Mouse (Mus musculus) lung, postnatal 0 days (tissue): ENCODE measurements around the gene Cdk17. TPM values are rescaled to one million over a fixed set of nuclear protein-coding genes. Genes with fewer than 3 reads are reported as not detected.

ENCODE experiments used
- ATAC-seq: fragments of 200-750 bp; cut with Nextera tagmentation; 2 replicates; pipeline ENCODE4 v1.8.0; 2017; ENCODE audit warnings: moderate library complexity
- DNase-seq: peaks from one replicate; pipeline ENCODE4 v3.0.0-alpha.2; 2016; ENCODE audit warnings: low spot score
- H3K27ac ChIP-seq: fragments of 300-500 bp; sonication (generic); 2 replicates; pipeline ENCODE4 v1.5.1; 2014; ENCODE audit warnings: antibody characterized with exemption, mild to moderate bottlenecking, low read length, mixed read lengths
- H3K27me3 ChIP-seq: fragments of 300-500 bp; sonication (generic); replicated peaks from 2 replicates; pipeline ENCODE4 v1.6.1; 2014; ENCODE audit warnings: low read length, mixed read lengths; ENCODE audit not compliant: insufficient read depth
- H3K36me3 ChIP-seq: fragments of 300-500 bp; sonication (generic); 2 replicates; pipeline ENCODE4 v1.6.1; 2014; ENCODE audit warnings: low read length, mixed read lengths; ENCODE audit not compliant: insufficient read depth
- H3K4me1 ChIP-seq: fragments of 300-500 bp; sonication (generic); 2 replicates; pipeline ENCODE4 v1.6.1; 2014; ENCODE audit warnings: antibody characterized with exemption, low read depth, low read length, mixed read lengths; ENCODE audit not compliant: insufficient read depth
- H3K4me2 ChIP-seq: fragments of 300-500 bp; sonication (generic); replicated peaks from 2 replicates; pipeline ENCODE4 v1.6.1; 2014; ENCODE audit warnings: low read depth, mild to moderate bottlenecking, low read length, moderate library complexity, mixed read lengths
- H3K4me3 ChIP-seq: fragments of 300-500 bp; sonication (generic); 2 replicates; pipeline ENCODE4 v1.5.1; 2014; ENCODE audit warnings: low read depth, low read length
- H3K9ac ChIP-seq: fragments of 300-500 bp; sonication (generic); replicated peaks from 2 replicates; pipeline ENCODE4 v1.6.1; 2014; ENCODE audit warnings: low read depth, mild to moderate bottlenecking
- H3K9me3 ChIP-seq: fragments of 300-500 bp; sonication (generic); 2 replicates; pipeline ENCODE4 v1.6.1; 2016; ENCODE audit warnings: low read length, mixed read lengths
- CTCF ChIP-seq: IDR thresholded peaks from 2 replicates; pipeline ENCODE4 v1.5.1; 2016; ENCODE audit warnings: antibody characterized with exemption, mild to moderate bottlenecking
- EP300 ChIP-seq: IDR thresholded peaks from 2 replicates; pipeline ENCODE4 v1.6.1; 2016; ENCODE audit warnings: antibody characterized with exemption, mild to moderate bottlenecking, control low read depth
- WGBS: fragments of 180-500 bp; shearing (Covaris S2); extraction: QIAGEN DNeasy Blood & Tissue Kit; methylation state at CpG from one replicate; pipeline ENCODE4 v1.1.7; 2014; 5-methylcytosine and 5-hydroxymethylcytosine counted together
- polyA plus RNA-seq: library from polyadenylated mRNA; unstranded; fragments of >200 nt; fragmentation: Nextera tagmentation; extraction: Ambion mirVana; gene quantifications from 2 replicates; pipeline ENCODE4 v1.2.1, GENCODE M21; 2015

Gene Cdk17
- polyA plus RNA-seq, 1 experiment from 2014 or later, result 12.6 TPM

DNA sequence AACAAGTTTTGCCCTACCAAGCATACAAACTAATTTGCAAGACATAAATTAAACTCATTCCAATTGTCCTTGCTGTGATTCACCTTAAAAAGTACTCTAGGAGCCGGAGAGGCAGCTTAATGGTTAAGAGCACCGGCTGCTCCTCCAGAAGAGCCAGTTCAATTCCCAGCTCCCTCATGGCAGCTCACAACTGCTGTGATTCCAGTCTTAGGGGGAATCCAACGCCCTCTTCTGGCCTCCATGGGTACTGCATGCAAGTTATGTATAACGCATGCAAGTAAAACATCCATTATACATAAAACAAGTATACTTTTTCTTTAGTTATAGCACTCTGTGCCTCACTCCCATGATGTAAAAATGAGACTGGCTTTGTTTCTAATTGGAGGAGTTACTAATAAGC, 122.6 kb downstream of the Cdk17 start:
- TF ChIP-seq EP300, result no peak
- TF ChIP-seq CTCF, result peak; percentile 59
- DNase-seq (no peak), ATAC-seq (no peak)
- Histone ChIP-seq H3K4me3 (no peak overlapping the region), H3K4me1 (no peaks in the 10 kb centered on the region; the same call in 1 of the 2 replicates), H3K36me3 (no peaks in the 10 kb centered on the region; the same call in 1 of the 2 replicates), H3K27me3 (no peaks in the 10 kb centered on the region), H3K27ac (no peak overlapping the region), H3K9me3 (no peaks in the 10 kb centered on the region), H3K4me2 (no peak overlapping the region), H3K9ac (no peak overlapping the region)
- WGBS, result 69% methylated on average over 4 of the region's 4 CpGs

DNA sequence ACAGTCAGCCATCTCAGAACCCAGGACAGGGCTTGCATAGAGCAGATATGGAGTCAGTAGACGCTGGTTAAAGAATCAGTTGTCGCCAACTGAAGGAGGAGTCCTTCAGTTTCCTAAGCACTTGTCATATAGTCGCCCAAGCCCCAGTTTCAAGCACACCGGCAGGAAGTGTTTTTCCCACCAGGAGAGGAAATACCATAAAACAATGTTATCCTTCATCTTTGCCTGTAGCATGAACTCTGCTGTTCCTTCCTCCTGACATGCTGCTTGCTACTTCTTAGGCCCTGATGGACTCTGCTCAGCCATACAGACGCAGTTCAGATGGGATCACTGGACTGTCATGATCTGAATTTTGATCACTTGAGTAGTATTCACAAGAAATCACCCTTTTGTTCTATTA, 124.8 kb downstream of the Cdk17 start:
- no peak overlapping the region for H3K4me3 ChIP-seq
- 56% methylated on average over 5 of the region's 5 CpGs for WGBS
- H3K4me2 ChIP-seq, result no peak overlapping the region
- H3K9me3 ChIP-seq, result no peaks in the 10 kb centered on the region
- peak; percentile 75 for DNase-seq
- H3K4me1 ChIP-seq, result no peaks in the 10 kb centered on the region; the same call in 1 of the 2 replicates
- H3K27me3 ChIP-seq, result no peaks in the 10 kb centered on the region
- peak; percentile 47 for ATAC-seq
- TF ChIP-seq CTCF, result no peak
- peak; percentile 86 for TF ChIP-seq EP300
- H3K27ac ChIP-seq, result peak overlapping the region; percentile 51; the same call in 1 of the 2 replicates
- H3K36me3 ChIP-seq, result no peaks in the 10 kb centered on the region; the same call in 1 of the 2 replicates
- H3K9ac ChIP-seq, result no peak overlapping the region

DNA sequence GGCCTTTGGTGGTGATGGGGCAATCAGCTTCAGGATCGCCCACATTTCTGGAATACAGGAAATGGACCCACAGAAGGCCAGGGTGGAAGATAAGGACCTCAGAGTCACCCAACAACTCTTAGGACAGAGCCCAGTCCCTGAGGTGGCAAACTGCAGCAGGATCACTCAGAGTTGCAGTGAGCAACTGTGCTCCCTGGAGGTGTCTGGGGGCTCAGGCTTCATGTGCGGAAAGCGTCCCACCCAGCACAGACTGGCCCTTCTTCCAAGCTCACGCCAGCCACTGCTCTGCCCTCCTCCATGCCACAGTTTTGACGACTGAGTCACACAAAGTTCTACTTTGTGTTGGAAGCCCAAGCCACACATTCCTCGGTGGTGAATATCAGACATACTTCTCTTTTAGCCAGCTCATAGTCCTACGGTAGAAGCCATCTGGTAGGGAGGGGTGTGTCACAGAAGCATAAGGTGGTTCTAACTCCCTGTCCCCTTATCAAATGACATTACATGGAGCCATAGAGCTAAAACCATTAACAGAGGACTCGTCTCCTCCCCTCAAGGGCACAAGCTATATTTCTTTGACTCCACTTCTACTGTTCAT, 127.0 kb downstream of the Cdk17 start:
- no peak overlapping the region for H3K27ac ChIP-seq
- no peak overlapping the region for H3K9ac ChIP-seq
- no peaks in the 10 kb centered on the region; the same call in 1 of the 2 replicates for H3K4me1 ChIP-seq
- no peaks in the 10 kb centered on the region for H3K27me3 ChIP-seq
- ATAC-seq (no peak), DNase-seq (no peak)
- H3K9me3 ChIP-seq, result no peaks in the 10 kb centered on the region
- TF ChIP-seq EP300 (no peak), CTCF (no peak)
- no peak overlapping the region for H3K4me2 ChIP-seq
- no peak overlapping the region for H3K4me3 ChIP-seq
- no peaks in the 10 kb centered on the region; the same call in 1 of the 2 replicates for H3K36me3 ChIP-seq
- 84% methylated on average over 8 of the region's 8 CpGs for WGBS

DNA sequence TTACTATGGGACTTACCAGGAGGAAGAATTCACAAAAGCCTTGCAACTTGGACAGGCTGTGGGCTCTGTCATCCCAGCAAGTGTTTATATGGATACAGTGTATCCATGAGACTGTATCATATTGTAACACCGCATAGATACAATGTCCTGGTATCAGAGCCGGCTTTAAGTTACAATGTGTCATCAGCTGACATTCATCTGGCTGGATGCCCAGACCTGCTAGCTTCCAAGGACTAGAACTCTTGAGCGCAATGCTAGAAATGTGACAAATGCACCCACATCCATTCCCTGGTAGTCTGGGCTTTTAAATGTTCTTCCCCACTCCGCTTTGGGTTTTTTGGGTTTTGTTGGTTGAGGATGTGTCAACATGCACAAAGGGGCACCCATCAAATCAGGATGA, 127.7 kb downstream of the Cdk17 start:
- ATAC-seq (no peak), DNase-seq (peak; percentile 48)
- TF ChIP-seq CTCF (no peak), EP300 (no peak; the same call in 1 of the 2 replicates)
- no peak overlapping the region for H3K4me3 ChIP-seq
- no peaks in the 10 kb centered on the region for H3K27me3 ChIP-seq
- 27% methylated on average over 4 of the region's 4 CpGs for WGBS
- no peaks in the 10 kb centered on the region; the same call in 1 of the 2 replicates for H3K36me3 ChIP-seq
- no peaks in the 10 kb centered on the region for H3K9me3 ChIP-seq
- no peak overlapping the region for H3K27ac ChIP-seq
- no peak overlapping the region for H3K4me2 ChIP-seq
- H3K4me1 ChIP-seq, result no peaks in the 10 kb centered on the region; the same call in 1 of the 2 replicates
- H3K9ac ChIP-seq, result no peak overlapping the region

DNA sequence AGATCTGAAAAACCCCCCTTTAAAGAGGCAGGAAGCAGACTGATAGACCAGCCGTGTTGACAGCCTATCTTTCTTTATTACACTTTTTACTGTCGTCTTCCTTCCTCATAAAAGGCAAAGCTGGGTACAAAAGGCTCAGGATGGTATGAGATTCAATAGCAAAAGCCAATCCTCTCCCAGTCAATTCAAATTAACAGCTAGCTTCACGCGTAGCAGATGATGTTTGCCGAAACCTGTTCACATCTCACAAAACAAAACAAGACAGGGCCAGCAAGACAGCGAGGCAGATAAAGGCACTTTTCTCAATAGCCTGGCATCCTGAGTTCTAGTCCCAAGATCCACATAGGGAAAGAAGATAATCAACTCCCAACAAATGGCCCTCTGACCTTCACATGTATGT, 128.7 kb downstream of the Cdk17 start:
- Histone ChIP-seq H3K9me3 (no peaks in the 10 kb centered on the region), H3K4me2 (no peak overlapping the region), H3K4me1 (no peaks in the 10 kb centered on the region; the same call in none of the 2 replicates), H3K27me3 (no peaks in the 10 kb centered on the region), H3K9ac (no peak overlapping the region), H3K27ac (no peak overlapping the region), H3K4me3 (no peak overlapping the region), H3K36me3 (no peaks in the 10 kb centered on the region)
- TF ChIP-seq EP300 (no peak), CTCF (no peak)
- DNase-seq (no peak), ATAC-seq (no peak)
- 70% methylated on average over 6 of the region's 6 CpGs for WGBS

DNA sequence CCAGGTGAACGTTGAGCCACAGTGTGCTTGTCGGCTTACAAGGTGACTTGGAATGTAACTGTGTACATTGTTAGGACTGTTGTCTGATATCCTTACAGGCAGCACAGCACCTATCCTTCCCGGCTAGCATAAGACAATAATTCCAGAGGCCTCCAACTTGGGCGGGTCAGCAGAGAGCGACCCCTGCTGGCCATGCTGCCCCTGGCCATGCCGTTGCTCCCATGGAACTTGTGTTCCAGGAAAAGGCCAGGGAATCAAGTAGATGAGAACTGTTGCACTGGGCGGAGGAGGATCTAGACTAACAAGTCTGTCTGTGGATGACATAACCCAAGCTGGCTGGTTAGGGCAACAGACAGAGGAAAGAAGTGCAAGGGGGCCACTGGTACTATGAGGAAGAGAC, 130.7 kb downstream of the Cdk17 start:
- Histone ChIP-seq H3K4me2 (no peak overlapping the region), H3K36me3 (no peaks in the 10 kb centered on the region), H3K4me3 (no peak overlapping the region), H3K27ac (no peak overlapping the region), H3K4me1 (no peaks in the 10 kb centered on the region; the same call in none of the 2 replicates), H3K27me3 (no peaks in the 10 kb centered on the region), H3K9ac (no peak overlapping the region), H3K9me3 (no peaks in the 10 kb centered on the region)
- DNase-seq (peak; percentile 81), ATAC-seq (peak; percentile 69)
- TF ChIP-seq EP300 (no peak), CTCF (peak; percentile 90)
- 30% methylated on average over 7 of the region's 7 CpGs for WGBS
